ENCODE assay signal across 22 mouse cellular contexts in genomic region chr13:94667604-94668003, GRCm38 (mm10).
DNase-seq lines count a peak whose midpoint lies in the region; ATAC-seq and TF ChIP-seq lines count a peak whose summit lies in the region.
"Had no signal": no experiment of that assay in that cellular context is flagged by ENCODE, and none has a peak within 500 bp of the region (broad histone marks: within the 10 kb centered on the region; RNA-seq: fewer than 3 reads in every experiment).

No protein-coding gene starts in this region.

- no peak overlapping the region for H3K4me2 ChIP-seq in liver, embryonic 11.5 days
- no peak overlapping the region for H3K4me2 ChIP-seq in liver, postnatal 0 days (ENCODE audit: low read depth, low read length)
- H3K4me2 ChIP-seq in midbrain, embryonic 11.5 days: no peak overlapping the region
- H3K4me2 ChIP-seq in midbrain, postnatal 0 days (ENCODE audit: low read depth, low read length, poor library complexity, severe bottlenecking): no peak overlapping the region

- no peak overlapping the region for H3K9ac ChIP-seq in heart, adult 2 months (ENCODE audit: low read depth, low read length)
- H3K9ac ChIP-seq in liver, embryonic 11.5 days (ENCODE audit: low read depth, low read length): no peak overlapping the region
- no peak overlapping the region for H3K9ac ChIP-seq in liver, postnatal 0 days (replicated peaks)
- no peak overlapping the region for H3K9ac ChIP-seq in midbrain, embryonic 11.5 days (ENCODE audit: low read length)
- H3K9ac ChIP-seq in midbrain, postnatal 0 days (replicated peaks; ENCODE audit: low read length, poor library complexity, severe bottlenecking): no peak overlapping the region

- TF ChIP-seq EP300 in heart, adult 2 months (IDR thresholded peaks at IDR 0.05; ENCODE audit: insufficient read depth, low read depth, low read length): no peak
- TF ChIP-seq EP300 in liver, postnatal 0 days (IDR thresholded peaks at IDR 0.05; ENCODE audit: low read depth): no peak

- no peak overlapping the region for H3K27ac ChIP-seq in heart, adult 2 months
- H3K27ac ChIP-seq in liver, embryonic 11.5 days (ENCODE audit: low read depth, low read length): no peak overlapping the region
- H3K27ac ChIP-seq in liver, postnatal 0 days (ENCODE audit: low read depth): no peak overlapping the region
- H3K27ac ChIP-seq in midbrain, embryonic 11.5 days (ENCODE audit: low read depth, low read length): no peak overlapping the region
- H3K27ac ChIP-seq in midbrain, postnatal 0 days (ENCODE audit: low read depth, low read length): no peak overlapping the region

- H3K4me3 ChIP-seq in heart, adult 2 months: no peak overlapping the region
- H3K4me3 ChIP-seq in liver, embryonic 11.5 days (ENCODE audit: low read depth, low read length): no peak overlapping the region
- no peak overlapping the region for H3K4me3 ChIP-seq in liver, postnatal 0 days (ENCODE audit: low read depth, low read length)
- H3K4me3 ChIP-seq in midbrain, embryonic 11.5 days (ENCODE audit: low read depth, low read length): no peak overlapping the region
- no peak overlapping the region for H3K4me3 ChIP-seq in midbrain, postnatal 0 days (ENCODE audit: low read depth, low read length)

- no peak for ATAC-seq in liver, embryonic 11.5 days (replicated peaks; ENCODE audit: low FRiP score)
- ATAC-seq in liver, postnatal 0 days: no peak
- ATAC-seq in midbrain, embryonic 11.5 days (ENCODE audit: low FRiP score): no peak
- no peak for ATAC-seq in midbrain, postnatal 0 days (ENCODE audit: low FRiP score)
- ATAC-seq: activated CD4-positive, CD25-positive, alpha-beta regulatory T cell, adult 4 months; CD4-positive, CD25-positive, alpha-beta regulatory T cell, adult 4 months; Patski had no signal

- no peak for TF ChIP-seq CTCF in heart, adult 2 months (IDR thresholded peaks at IDR 0.05)
- no peak for TF ChIP-seq CTCF in liver, postnatal 0 days (IDR thresholded peaks at IDR 0.05; ENCODE audit: low read depth)
- no peak for TF ChIP-seq CTCF in midbrain, postnatal 0 days (IDR thresholded peaks at IDR 0.05)

- no peaks in the 10 kb centered on the region for H3K36me3 ChIP-seq in heart, adult 2 months (ENCODE audit: control insufficient read depth, insufficient read depth, low read length)
- H3K36me3 ChIP-seq in liver, embryonic 11.5 days (ENCODE audit: control insufficient read depth, insufficient read depth, low read length): no peaks in the 10 kb centered on the region
- no peaks in the 10 kb centered on the region for H3K36me3 ChIP-seq in liver, postnatal 0 days (replicated peaks; ENCODE audit: insufficient read depth, low read length)
- H3K36me3 ChIP-seq in midbrain, embryonic 11.5 days (ENCODE audit: control insufficient read depth, insufficient read depth, low read length): no peaks in the 10 kb centered on the region
- no peaks in the 10 kb centered on the region for H3K36me3 ChIP-seq in midbrain, postnatal 0 days (ENCODE audit: insufficient read depth, low read length)
- H3K36me3 ChIP-seq: G1E had no signal

- no peaks in the 10 kb centered on the region; the same call in 1 of the 2 replicates for H3K27me3 ChIP-seq in heart, adult 2 months (ENCODE audit: control insufficient read depth, insufficient read depth, low read length)
- H3K27me3 ChIP-seq in liver, embryonic 11.5 days (replicated peaks; ENCODE audit: control insufficient read depth, insufficient read depth, low read length): 0 out of 2 replicates have a peak, but pooled peaks cover 4% of the 10 kb centered on the region
- H3K27me3 ChIP-seq in liver, postnatal 0 days (ENCODE audit: insufficient read depth, low read length): peaks cover 4% of the 10 kb centered on the region; the same call in 1 of the 2 replicates
- H3K27me3 ChIP-seq in midbrain, embryonic 11.5 days (ENCODE audit: control insufficient read depth, insufficient read depth, low read length): peaks cover 69% of the 10 kb centered on the region
- peaks cover 45% of the 10 kb centered on the region for H3K27me3 ChIP-seq in midbrain, postnatal 0 days (ENCODE audit: insufficient read depth, low read length)
- H3K27me3 ChIP-seq: CH12.LX had no signal

- H3K4me1 ChIP-seq in heart, adult 2 months (ENCODE audit: control insufficient read depth, insufficient read depth, low read length): no peaks in the 10 kb centered on the region
- H3K4me1 ChIP-seq in liver, embryonic 11.5 days (replicated peaks; ENCODE audit: control insufficient read depth, insufficient read depth, low read length): no peaks in the 10 kb centered on the region
- no peaks in the 10 kb centered on the region for H3K4me1 ChIP-seq in liver, postnatal 0 days (ENCODE audit: insufficient read depth)
- H3K4me1 ChIP-seq in midbrain, embryonic 11.5 days (ENCODE audit: control insufficient read depth, insufficient read depth, low read length): peaks cover 6% of the 10 kb centered on the region; the same call in 1 of the 2 replicates
- no peaks in the 10 kb centered on the region for H3K4me1 ChIP-seq in midbrain, postnatal 0 days (ENCODE audit: insufficient read depth, low read length)

- WGBS in heart, adult 2 months: 79% methylated on average over 9 of the region's 9 CpGs
- WGBS in liver, embryonic 11.5 days: 79% methylated on average over 9 of the region's 9 CpGs
- WGBS in liver, postnatal 0 days (ENCODE audit: insufficient replicate concordance): 65% methylated on average over 9 of the region's 9 CpGs
- 65% methylated on average over 9 of the region's 9 CpGs for WGBS in midbrain, embryonic 11.5 days
- 59% methylated on average over 9 of the region's 9 CpGs for WGBS in midbrain, postnatal 0 days

- intact Hi-C loops in heart, adult 2 months (cut with DNase I): no loop called here

- peak; percentile 55 for DNase-seq in heart, adult 11 months
- DNase-seq in heart, adult 2 months: no peak
- DNase-seq in liver, embryonic 11.5 days (ENCODE audit: low spot score): peak; percentile 18
- no peak for DNase-seq in liver, postnatal 0 days
- DNase-seq in midbrain, embryonic 11.5 days (ENCODE audit: low spot score, missing footprints): peak; percentile 77
- DNase-seq in midbrain, postnatal 0 days (ENCODE audit: low spot score): no peak
- peak; percentile 9 for DNase-seq in testis, postnatal 10 days (ENCODE audit: low spot score)
- DNase-seq in testis, postnatal 14 days (ENCODE audit: low spot score): no peak
- DNase-seq: adrenal gland, adult 2 months; adrenal gland, adult 8-10 months; adrenal gland, postnatal 10 days; adrenal gland, postnatal 14 days; adrenal gland, postnatal 25 days; adrenal gland, postnatal 36 days; B cell, adult 2 months; cerebellum, adult 11 months; cerebellum, adult 11-12 months had no signal

- no peak for TF ChIP-seq POLR2A in heart, adult 2 months (IDR thresholded peaks at IDR 0.05; ENCODE audit: insufficient read depth, low read depth, low read length)

- no peaks in the 10 kb centered on the region for H3K79me2 ChIP-seq in heart, adult 2 months (replicated peaks; ENCODE audit: control insufficient read depth, insufficient read depth, low read length)

- no peaks in the 10 kb centered on the region for H3K9me3 ChIP-seq in liver, embryonic 11.5 days (ENCODE audit: control insufficient read depth, low read length)
- no peaks in the 10 kb centered on the region for H3K9me3 ChIP-seq in liver, postnatal 0 days (ENCODE audit: low read length)
- H3K9me3 ChIP-seq in midbrain, embryonic 11.5 days (ENCODE audit: control insufficient read depth, low read length): no peaks in the 10 kb centered on the region
- no peaks in the 10 kb centered on the region for H3K9me3 ChIP-seq in midbrain, postnatal 0 days (ENCODE audit: low read length)
- H3K9me3 ChIP-seq: G1E had no signal

Comparison
In these comparisons a context has a peak if more than half of its experiments do, and no peak if none do; other contexts are left out.
1. DNase-seq: peak in heart, adult 11 months (single experiment), liver, embryonic 11.5 days (single experiment), midbrain, embryonic 11.5 days (single experiment) and testis, postnatal 10 days (single experiment); none in heart, adult 2 months (0 of 2), liver, postnatal 0 days (single experiment), midbrain, postnatal 0 days (single experiment) and testis, postnatal 14 days (single experiment).